8 mouse cellular contexts compared by ENCODE assay signal in the genomic region with DNA sequence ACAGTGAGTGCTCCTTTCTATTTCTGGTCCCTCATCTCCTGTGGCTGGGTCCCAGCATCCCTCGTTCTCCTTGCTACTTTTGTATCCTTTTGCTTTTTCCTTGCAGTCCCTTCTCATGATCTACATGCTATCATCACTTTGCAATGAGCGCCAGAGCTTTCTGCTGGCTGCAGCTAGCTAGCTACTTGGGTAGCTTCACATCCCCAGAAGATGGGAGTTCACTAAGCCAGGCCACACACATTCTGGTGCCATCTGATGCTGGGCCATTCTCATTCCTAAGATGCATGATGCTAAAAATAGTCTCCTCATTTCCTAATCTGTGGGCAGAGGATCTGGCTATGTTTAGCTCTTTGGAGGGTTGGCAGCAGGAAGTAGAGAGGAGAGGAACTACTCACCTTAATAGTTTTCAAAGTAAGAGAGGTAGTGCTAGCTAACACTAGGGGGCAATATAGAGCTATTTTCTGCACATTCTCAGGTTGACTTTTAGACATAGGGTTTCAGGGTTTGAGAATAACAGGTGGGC. TPM values are rescaled to one million over a fixed set of nuclear protein-coding genes. Genes with fewer than 3 reads are reported as not detected.
DNase-seq lines count a peak whose midpoint lies in the region; ATAC-seq and TF ChIP-seq lines count a peak whose summit lies in the region.

No protein-coding gene starts in this region.

- no peak overlapping the region for H3K4me3 ChIP-seq in intestine, postnatal 0 days (ENCODE audit: low read depth, low read length)

- no peaks in the 10 kb centered on the region for H3K9me3 ChIP-seq in intestine, postnatal 0 days (ENCODE audit: control insufficient read depth)

- peak; percentile 21 for DNase-seq in ovary, postnatal 14 days (ENCODE audit: low spot score)
- no peak for DNase-seq in ovary, adult 18-20 months (ENCODE audit: low spot score)
- peak; percentile 34 for DNase-seq in cerebellum, adult 9-10 months
- DNase-seq in gastrocnemius, postnatal 14 days, result peak; percentile 17
- peak; percentile 19 for DNase-seq in lung, postnatal 10 days
- DNase-seq in right cerebral cortex, postnatal 14 days, result peak; percentile 12
- no peak for DNase-seq in urinary bladder, adult 18-20 months (ENCODE audit: low spot score in 2 of 2)

- TF ChIP-seq CTCF in intestine, postnatal 0 days (IDR thresholded peaks at IDR 0.05; ENCODE audit: low read depth), result peak; percentile 79

- no peak overlapping the region; the same call in 1 of the 2 replicates for H3K4me2 ChIP-seq in intestine, postnatal 0 days (replicated peaks; ENCODE audit: low read depth)

- ATAC-seq in intestine, postnatal 0 days, result no peak; the same call in 1 of the 2 replicates

- no peaks in the 10 kb centered on the region for H3K36me3 ChIP-seq in intestine, postnatal 0 days (ENCODE audit: control insufficient read depth, insufficient read depth)

- H3K27me3 ChIP-seq in intestine, postnatal 0 days (replicated peaks; ENCODE audit: control insufficient read depth, insufficient read depth, low read length), result no peaks in the 10 kb centered on the region

- 15% methylated on average over 2 of the region's 2 CpGs for WGBS in intestine, postnatal 0 days

- intact Hi-C loops in gastrocnemius, postnatal 14 days (cut with DNase I; ENCODE audit: low total_unique reads), result no loop called here

- H3K9ac ChIP-seq in intestine, postnatal 0 days (ENCODE audit: low read depth, low read length), result no peak overlapping the region

- H3K27ac ChIP-seq in intestine, postnatal 0 days (ENCODE audit: low read depth, low read length), result no peak overlapping the region

- 0 out of 2 replicates have a peak, but pooled peaks cover 4% of the 10 kb centered on the region for H3K4me1 ChIP-seq in intestine, postnatal 0 days (replicated peaks; ENCODE audit: control insufficient read depth, insufficient read depth, low read length)

RNA-seq across cellular contexts. Expression of a gene that starts 3.0 kb away (rescaled TPM):
- 1 to 10 TPM; 2.1 to 2.6 TPM for total RNA-seq in gastrocnemius, postnatal 14 days (2021)
- 5.7 and 6.1 TPM in 2 replicates for polyA plus RNA-seq in intestine, postnatal 0 days (2015; fragmentation: Nextera tagmentation; extraction: Ambion mirVana)

Comparison
In these comparisons a context has a peak if more than half of its experiments do, and no peak if none do; other contexts are left out.
1. DNase-seq: peak in ovary, postnatal 14 days (single experiment), cerebellum, adult 9-10 months (single experiment), gastrocnemius, postnatal 14 days (single experiment), lung, postnatal 10 days (single experiment) and right cerebral cortex, postnatal 14 days (single experiment); none in ovary, adult 18-20 months (single experiment) and urinary bladder, adult 18-20 months (0 of 2).